Mouse (Mus musculus): ENCODE measurements around the gene Pcnx3.

Gene Pcnx3

DNA sequence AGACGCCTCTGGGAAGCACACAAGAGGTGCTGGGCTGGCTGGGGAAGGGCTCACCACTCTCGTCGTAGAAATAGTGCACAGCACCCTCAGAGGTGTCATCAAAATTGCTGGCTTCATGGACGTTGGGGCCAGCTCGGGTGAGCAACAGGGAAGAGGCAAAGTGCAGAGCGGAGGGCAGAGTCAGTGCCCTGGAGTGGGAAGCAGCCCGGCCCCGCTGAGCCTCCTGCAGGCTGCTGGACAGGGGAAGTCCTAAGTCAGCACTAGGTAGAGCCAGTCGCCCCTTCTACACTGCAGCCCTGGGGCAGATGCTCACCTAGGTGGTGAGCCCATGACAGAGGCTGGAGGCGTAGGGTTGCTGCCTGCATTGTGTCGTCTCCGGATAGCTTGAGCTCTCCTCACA lies 4.5 kb downstream of the Pcnx3 start:
- no peak for DNase-seq (ENCODE audit: low spot score in 2 of 2)

GRCm38 (mm10) chr19:5680432-5680831 lies 8.3 kb downstream of the Pcnx3 start:
- DNase-seq (ENCODE audit: low spot score in 2 of 2), result no peak

DNA sequence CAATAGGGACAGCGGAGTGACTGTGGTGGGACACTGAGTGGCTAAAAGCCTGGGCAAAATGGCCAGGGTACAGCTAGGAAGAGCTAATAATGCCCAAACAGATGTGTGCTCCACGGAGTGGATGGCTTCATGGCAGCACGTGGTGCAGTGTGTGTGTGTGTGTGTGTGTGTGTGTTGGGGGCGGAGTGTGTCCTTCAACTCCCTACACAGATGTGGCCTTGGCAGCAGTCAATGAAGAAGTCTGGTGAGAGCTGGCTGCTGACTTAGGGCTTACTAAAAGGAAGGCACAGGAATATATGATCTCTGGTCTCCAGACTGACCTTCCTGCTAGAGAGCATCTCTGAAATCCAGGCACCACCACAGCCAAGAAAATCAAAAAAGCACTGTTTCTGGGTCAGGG lies 20.3 kb downstream of the Pcnx3 start:
- DNase-seq (ENCODE audit: low spot score in 2 of 2), result no peak

GRCm38 (mm10) chr19:5666386-5666785 lies 22.3 kb downstream of the Pcnx3 start:
- no peak for DNase-seq (ENCODE audit: low spot score in 2 of 2)

DNA sequence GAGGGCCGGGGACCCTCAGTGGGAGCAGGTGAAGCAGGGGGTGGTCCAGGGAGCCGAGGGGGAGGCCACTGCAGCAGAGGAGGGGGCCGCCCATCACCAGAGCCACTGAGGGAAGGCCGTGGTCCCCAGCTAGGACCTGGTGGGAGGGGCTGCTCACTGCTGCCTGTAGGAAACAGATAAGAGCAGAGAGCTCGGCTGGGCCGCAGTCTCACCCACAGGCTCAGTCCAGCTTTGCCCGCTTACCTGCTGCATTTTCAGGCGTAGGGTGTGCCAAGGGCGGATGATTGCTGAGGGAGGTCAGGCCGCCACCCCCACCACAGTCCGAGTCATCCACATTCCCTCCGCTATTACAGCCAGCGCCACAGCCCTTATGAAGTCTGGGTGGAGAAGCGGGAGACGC lies 23.2 kb downstream of the Pcnx3 start:
- peak; percentile 78 to 86 for DNase-seq (ENCODE audit: low spot score in 2 of 2)

- peak; percentile 57 to 61 for DNase-seq (ENCODE audit: low spot score in 2 of 2)
Measured at GRCm38 (mm10) chr19:5664669-5665257, 23.9 kb downstream of the Pcnx3 start.

- peak; percentile 97 for DNase-seq (ENCODE audit: low spot score in 2 of 2)
Measured at GRCm38 (mm10) chr19:5662981-5663913, 25.5 kb downstream of the Pcnx3 start, which contains the start of gene Sipa1. Gene Sipa1 (minus strand): TSS chr19:5663707.

GRCm38 (mm10) chr19:5662310-5662709 lies 26.4 kb downstream of the Pcnx3 start:
- DNase-seq (ENCODE audit: low spot score in 2 of 2), result peak; percentile 42 to 66

DNA sequence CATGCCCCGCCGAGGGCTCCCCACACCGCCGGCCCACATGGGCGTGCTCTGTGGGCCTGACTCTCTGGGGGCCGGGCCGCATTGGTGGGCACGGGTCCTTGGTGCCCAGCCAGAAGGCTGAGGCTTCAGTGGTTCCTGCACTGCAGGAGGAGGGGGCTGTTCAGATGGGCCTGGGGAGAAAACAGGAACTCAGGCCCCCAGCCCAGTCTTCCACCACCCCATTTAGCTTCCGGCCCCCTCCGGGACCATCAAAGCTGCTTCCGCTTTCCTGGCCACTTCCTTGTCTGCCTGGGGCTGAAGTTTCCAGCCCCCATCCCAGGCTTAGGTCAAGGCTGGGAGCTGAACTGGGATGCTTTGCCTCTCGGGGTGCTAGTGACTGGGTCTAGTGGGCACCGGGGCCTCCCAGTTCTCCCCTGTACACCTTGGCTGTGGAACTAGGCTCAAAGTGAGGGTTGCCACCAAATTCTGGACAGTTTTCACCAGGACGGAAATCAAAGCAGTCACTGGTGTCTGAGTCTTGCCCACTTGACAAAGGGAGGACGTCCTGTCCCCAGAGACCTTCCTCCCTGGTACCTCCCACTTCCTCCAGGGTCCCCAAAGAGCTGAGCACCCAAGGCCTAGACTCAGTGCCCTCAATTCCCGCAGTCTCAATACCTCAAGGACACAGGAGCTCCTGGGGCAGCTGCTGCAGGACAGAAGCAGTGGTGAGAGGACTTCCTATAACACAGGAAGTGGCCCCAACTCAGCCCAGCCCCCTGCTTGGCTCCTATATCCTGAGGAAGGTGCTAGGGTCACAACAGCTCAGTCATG lies 27.6 kb downstream of the Pcnx3 start:
- DNase-seq (ENCODE audit: low spot score in 2 of 2), result peak; percentile 56 to 70

GRCm38 (mm10) chr19:5654720-5655298 lies 33.9 kb downstream of the Pcnx3 start:
- DNase-seq (ENCODE audit: low spot score in 2 of 2), result no peak

DNA sequence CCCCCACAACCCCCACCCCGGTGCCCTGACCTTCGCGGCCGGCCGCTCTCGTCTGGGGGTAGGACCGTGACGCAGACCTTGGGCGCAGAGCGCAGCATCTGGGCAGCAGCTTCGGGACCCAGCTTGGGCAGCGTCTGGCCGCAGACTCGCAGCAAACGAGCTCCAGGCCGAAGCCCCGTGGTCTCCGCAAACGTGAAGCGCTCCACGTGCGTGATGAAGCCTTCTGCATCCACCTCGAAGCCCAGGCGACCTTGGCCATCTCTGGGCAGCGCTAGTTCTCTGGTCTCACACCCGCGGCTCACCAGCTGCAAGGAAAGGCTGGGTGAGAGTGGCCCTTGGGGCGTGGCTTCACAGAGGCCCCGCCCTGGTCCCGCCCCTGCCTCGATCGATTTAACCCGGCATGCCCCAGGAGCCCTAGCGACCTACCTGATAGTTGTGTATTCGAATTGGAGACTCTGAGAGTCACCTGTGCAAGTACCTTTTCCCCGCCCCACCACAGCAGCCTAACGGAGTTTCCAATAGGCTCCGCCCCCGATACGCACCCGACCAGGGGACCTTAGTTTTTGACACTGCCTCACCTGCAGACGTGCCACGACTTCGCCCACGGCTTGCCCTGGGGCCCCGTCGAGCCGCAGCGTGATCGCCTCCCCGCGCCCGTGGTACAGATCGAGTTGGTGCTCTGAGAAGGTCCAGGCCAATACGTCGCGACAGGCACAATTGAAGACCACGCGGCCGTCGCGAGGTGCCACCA lies 34.6 kb downstream of the Pcnx3 start:
- no peak for DNase-seq (ENCODE audit: low spot score in 2 of 2)

DNA sequence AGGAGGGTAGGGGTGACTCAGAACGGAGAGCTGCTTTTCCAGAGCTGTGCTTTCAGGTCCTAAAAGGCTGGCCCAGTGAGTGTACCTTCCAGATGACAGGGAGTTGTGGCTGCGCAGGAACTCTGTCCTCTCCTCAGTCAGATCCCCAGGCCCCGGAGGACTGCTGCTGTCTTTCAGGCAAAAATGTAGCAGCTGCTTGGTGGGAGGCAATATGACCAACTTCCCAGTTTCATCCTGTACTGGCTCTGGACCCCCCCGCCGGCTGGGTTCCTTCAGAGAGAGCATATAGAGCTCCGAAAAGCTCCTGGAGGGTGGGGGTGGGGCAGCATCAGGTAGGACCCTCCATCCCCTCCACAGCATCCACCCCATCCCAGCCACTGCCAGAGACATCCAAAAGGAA lies 36.1 kb downstream of the Pcnx3 start:
- no peak for DNase-seq (ENCODE audit: low spot score in 2 of 2)

DNA sequence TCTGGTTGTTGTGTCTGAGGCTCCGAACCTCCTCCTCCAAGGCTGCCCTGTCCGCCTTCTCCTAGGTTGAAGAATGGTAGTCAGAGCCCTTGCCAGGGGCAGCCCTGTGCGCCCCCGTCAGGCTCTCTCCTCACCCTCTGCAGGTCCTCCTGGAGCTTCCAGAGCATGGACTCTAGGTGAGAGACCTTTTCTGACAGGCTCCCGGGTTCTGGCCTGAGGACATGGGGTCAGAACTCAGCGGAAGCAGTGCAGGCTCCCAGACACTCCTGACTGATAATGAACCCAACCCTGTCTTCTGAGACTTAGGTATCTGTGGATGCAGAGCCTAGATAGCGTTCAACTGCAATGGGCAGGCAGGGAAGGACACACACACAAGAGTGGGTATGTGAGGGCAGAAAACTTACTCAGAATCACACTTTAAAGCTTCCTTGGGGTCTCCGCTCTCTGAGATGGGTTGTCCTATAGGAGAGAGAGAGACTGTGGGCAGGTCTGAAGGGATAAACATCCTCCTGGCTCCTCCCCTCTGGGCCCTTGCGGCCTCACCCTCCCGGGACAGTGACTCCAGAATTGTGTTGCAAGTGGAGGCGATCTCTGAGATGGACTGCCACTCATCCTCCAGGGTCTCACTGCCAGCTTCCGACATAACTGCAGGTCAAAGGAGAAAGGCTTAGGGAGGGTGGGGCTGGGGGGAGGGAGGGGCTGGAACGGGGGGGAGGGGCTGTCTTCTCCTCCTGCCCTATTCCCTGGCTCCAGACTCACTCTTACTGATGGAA lies 37.0 kb downstream of the Pcnx3 start:
- DNase-seq (ENCODE audit: low spot score in 2 of 2), result peak in 1 of 2 experiments; percentile 16

- peak in 1 of 2 experiments; percentile 44 for DNase-seq (ENCODE audit: low spot score in 2 of 2)
Measured at GRCm38 (mm10) chr19:5649298-5649741, 39.4 kb downstream of the Pcnx3 start.

DNA sequence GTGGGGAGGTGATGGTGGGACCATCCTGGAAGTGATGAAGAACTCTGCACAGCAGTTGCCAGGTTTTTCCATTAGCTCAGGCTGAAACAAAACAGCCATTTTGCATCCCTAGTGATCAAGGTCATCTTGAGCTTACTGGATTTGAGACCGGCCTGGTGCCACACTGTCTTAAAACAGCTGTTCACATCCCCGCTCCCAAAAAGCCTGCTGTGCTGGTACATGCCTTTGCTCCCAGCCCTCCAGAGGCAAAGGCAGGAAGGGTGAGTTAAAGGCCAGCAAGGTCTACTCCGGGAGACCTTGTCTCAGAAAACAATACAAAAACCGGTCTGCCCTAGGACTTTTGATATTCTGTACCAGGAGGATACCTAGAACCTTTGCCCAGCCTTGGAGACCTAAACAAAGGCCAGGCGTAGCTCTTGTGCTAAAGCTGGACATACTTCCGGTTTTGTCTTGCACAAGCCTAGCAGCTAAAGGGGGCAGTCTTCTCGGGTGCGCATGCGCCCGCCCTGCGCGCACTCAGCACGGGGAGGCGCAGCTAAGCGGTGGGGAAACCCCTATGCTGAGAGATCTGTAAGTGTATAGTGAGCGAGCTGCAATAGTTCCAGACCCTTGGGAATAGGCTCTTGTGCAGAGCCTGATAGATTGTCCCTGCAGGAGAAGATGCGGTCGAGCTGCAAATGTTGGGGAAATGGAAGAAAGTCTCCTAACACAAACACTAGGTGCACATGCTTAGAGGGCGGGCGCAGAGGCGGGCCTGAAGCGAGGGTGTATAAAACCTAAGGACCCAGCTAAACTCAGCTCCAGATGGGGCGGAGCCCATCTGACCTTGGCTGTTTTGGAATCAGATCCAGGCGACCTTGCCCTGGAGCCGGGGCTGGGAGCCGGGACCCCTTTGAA lies 40.1 kb downstream of the Pcnx3 start:
- DNase-seq (ENCODE audit: low spot score in 2 of 2), result peak; percentile 62 to 80

GRCm38 (mm10) chr19:5647791-5648190 lies 40.9 kb downstream of the Pcnx3 start:
- no peak for DNase-seq (ENCODE audit: low spot score in 2 of 2)

DNA sequence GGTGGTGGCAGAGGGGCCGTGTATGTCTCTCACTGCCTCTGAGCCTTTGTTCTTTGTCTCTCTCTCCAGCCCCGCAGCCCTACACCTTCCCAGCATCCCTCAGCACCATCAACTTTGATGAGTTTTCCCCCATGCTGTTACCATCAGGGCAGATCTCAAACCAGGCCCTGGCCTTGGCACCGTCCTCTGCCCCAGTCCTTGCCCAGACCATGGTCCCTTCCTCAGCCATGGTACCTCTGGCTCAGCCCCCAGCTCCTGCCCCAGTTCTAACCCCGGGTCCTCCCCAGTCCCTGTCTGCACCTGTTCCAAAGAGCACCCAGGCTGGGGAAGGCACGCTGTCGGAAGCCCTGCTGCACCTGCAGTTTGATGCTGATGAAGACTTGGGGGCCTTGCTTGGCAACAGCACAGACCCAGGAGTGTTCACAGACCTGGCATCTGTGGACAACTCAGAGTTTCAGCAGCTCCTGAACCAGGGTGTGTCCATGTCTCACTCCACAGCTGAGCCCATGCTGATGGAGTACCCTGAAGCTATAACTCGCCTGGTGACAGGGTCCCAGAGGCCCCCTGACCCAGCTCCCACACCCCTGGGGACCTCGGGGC lies 41.9 kb downstream of the Pcnx3 start:
- no peak for DNase-seq (ENCODE audit: low spot score in 2 of 2)

DNA sequence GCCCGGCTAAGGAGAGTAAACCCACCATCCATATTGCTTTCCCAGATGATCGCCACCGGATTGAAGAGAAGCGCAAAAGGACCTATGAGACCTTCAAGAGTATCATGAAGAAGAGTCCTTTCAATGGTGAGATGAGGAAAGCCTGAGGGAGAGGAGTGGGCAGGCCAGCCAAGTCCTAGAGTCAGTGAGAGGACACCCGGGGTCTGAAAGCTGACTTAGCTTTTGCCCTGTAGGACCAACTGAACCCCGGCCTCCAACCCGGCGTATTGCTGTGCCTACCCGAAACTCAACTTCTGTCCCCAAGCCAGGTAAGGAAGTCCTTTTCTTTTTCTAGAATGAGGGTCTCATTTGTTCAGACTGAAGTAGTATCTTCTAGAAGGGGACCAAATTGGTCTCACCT lies 43.4 kb downstream of the Pcnx3 start:
- DNase-seq (ENCODE audit: low spot score in 2 of 2), result no peak

DNA sequence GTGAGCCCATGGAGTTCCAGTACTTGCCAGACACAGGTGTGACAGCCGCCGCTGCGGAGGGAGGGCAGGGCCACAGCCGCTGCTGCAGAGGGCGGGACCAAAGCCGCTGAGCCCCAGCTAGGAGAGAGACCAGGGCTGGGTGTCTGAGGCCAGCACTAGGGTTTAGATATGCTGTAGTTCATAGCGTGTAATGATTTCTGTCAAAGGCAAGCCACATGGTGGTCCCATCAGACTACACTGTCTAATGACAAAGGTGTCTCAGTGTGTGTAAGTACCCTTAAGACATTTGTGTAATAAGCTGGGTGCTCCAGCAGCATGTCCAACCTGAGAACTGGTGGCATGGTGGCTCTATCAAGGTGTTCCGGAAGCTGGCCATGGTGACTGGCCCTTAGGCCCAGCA lies 47.1 kb downstream of the Pcnx3 start:
- DNase-seq (ENCODE audit: low spot score in 2 of 2), result no peak

Measured in spleen, postnatal 10 days (tissue).